Mouse (Mus musculus): ENCODE measurements at regions not wholly inside any gene's neighbourhood (a gene's known extent, or its start where the extent isn't known, plus 50 kb on each side); places are given as distances from the start of the nearest gene placed in this dataset.

DNA sequence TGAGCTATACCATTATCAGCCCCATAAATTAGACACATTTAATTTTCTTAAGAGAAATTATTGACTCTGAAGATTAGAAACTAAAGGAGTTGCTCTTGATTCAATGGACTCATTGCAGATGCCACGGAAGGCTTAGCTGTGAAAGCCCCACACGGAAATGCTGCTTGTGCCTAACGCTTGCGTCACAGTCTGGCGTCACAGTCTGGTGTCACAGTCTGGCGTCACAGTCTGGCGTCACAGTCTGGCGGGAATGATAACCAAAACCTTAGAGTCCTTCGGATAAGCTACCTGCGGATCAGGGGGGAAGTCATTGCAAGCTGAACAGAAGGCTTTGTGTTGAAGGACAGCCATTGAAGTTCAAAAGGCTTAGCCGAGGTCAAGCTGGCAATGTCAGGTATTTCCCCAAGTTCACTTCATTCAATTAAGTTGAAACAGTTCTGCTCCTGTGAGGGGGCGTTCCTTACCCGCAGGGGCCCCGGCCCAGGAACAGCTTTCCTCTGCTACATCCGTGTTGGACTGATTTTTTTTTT is 2246.7 kb downstream of the 4930444P10Rik start:
- no peak overlapping the region for H3K4me2 ChIP-seq (ENCODE audit: low read depth, severe bottlenecking)
- peak; percentile 52 for DNase-seq (ENCODE audit: low spot score)

DNA sequence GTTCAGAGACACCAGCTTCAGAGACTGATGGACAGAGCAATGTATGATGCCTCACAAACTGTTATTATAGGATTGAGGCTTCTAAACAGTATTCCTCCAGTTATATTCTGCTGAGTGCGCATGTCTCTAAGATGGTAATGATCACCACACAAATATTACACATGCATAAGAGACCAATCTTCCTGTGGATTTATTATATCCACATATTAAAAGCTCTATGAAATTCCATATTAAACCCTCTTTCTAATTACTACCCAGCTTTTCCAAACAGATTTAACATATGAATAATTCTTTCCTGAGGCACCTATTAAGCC is 2252.9 kb downstream of the 4930444P10Rik start:
- Histone ChIP-seq H3K9me3 (ENCODE audit: control insufficient read depth, low read length) (no peaks in the 10 kb centered on the region), H3K4me1 (ENCODE audit: control insufficient read depth, insufficient read depth, low read length) (0 out of 2 replicates have a peak, but pooled peaks cover under 1% of the 10 kb centered on the region), H3K27ac (replicated peaks; ENCODE audit: low read depth, low read length) (no peak overlapping the region), H3K9ac (ENCODE audit: low read length) (no peak overlapping the region), H3K4me2 (ENCODE audit: low read depth, severe bottlenecking) (no peak overlapping the region), H3K27me3 (ENCODE audit: control insufficient read depth, insufficient read depth, low read length) (no peaks in the 10 kb centered on the region), H3K4me3 (ENCODE audit: low read depth, low read length) (no peak overlapping the region), H3K36me3 (ENCODE audit: control insufficient read depth, insufficient read depth, low read length) (no peaks in the 10 kb centered on the region)
- DNase-seq (ENCODE audit: low spot score) (no peak), ATAC-seq (ENCODE audit: insufficient number of reproducible peaks, low FRiP score, low TSS enrichment, low read depth) (no peak)
- 93% methylated on average over 1 of the region's 1 CpGs for WGBS

More for the DNA sequence above, 2246.7 kb downstream of the 4930444P10Rik start:
- Histone ChIP-seq H3K27ac (replicated peaks; ENCODE audit: low read depth, low read length) (no peak overlapping the region), H3K4me1 (ENCODE audit: control insufficient read depth, insufficient read depth, low read length) (no peaks in the 10 kb centered on the region), H3K4me3 (ENCODE audit: low read depth, low read length) (no peak overlapping the region), H3K9me3 (ENCODE audit: control insufficient read depth, low read length) (no peaks in the 10 kb centered on the region), H3K36me3 (ENCODE audit: control insufficient read depth, insufficient read depth, low read length) (no peaks in the 10 kb centered on the region), H3K9ac (ENCODE audit: low read length) (no peak overlapping the region), H3K27me3 (ENCODE audit: control insufficient read depth, insufficient read depth, low read length) (no peaks in the 10 kb centered on the region)
- 48% methylated on average over 15 of the region's 15 CpGs for WGBS
- no peak for ATAC-seq (ENCODE audit: insufficient number of reproducible peaks, low FRiP score, low TSS enrichment, low read depth)

DNA sequence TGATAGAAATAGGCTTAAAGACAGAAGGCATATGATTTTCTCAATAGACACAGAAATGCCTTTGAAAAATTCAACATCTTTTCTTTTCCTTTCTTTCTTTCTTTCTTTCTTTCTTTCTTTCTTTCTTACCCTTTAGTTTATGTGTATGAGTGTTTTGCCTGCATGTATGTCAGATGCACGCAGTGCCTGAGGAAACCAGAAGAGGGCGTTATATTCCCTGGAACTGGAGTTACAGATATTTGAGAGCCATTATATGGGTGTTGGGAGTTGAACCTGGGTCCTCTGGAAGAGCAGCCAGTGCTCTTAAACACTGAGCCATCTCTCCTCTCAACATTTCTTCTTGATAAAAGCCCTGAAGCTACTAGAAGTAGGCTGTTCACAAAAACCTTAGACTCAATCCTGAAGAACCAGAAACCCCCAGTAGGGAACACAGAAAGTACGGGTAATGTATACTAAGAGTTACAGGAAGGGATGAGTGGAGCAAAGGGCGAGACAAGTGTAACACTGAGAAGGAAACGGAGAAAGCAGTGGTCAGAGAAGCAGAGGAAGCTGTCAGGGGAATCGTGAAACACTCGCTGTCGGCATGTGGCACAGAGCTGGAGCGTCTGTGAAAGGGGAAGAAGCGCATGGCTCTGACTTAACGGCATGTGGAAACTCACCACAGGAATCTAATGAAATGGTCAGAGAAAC is 2253.4 kb downstream of the 4930444P10Rik start:
- DNase-seq (ENCODE audit: low spot score) (no peak), ATAC-seq (ENCODE audit: insufficient number of reproducible peaks, low FRiP score, low TSS enrichment, low read depth) (no peak)
- Histone ChIP-seq H3K9me3 (ENCODE audit: control insufficient read depth, low read length) (no peaks in the 10 kb centered on the region), H3K4me1 (ENCODE audit: control insufficient read depth, insufficient read depth, low read length) (0 out of 2 replicates have a peak, but pooled peaks cover 6% of the 10 kb centered on the region), H3K4me3 (ENCODE audit: low read depth, low read length) (no peak overlapping the region), H3K9ac (ENCODE audit: low read length) (no peak overlapping the region), H3K27me3 (ENCODE audit: control insufficient read depth, insufficient read depth, low read length) (no peaks in the 10 kb centered on the region), H3K4me2 (ENCODE audit: low read depth, severe bottlenecking) (no peak overlapping the region), H3K27ac (replicated peaks; ENCODE audit: low read depth, low read length) (no peak overlapping the region), H3K36me3 (ENCODE audit: control insufficient read depth, insufficient read depth, low read length) (no peaks in the 10 kb centered on the region)
- WGBS = 58% methylated on average over 11 of the region's 11 CpGs

DNA sequence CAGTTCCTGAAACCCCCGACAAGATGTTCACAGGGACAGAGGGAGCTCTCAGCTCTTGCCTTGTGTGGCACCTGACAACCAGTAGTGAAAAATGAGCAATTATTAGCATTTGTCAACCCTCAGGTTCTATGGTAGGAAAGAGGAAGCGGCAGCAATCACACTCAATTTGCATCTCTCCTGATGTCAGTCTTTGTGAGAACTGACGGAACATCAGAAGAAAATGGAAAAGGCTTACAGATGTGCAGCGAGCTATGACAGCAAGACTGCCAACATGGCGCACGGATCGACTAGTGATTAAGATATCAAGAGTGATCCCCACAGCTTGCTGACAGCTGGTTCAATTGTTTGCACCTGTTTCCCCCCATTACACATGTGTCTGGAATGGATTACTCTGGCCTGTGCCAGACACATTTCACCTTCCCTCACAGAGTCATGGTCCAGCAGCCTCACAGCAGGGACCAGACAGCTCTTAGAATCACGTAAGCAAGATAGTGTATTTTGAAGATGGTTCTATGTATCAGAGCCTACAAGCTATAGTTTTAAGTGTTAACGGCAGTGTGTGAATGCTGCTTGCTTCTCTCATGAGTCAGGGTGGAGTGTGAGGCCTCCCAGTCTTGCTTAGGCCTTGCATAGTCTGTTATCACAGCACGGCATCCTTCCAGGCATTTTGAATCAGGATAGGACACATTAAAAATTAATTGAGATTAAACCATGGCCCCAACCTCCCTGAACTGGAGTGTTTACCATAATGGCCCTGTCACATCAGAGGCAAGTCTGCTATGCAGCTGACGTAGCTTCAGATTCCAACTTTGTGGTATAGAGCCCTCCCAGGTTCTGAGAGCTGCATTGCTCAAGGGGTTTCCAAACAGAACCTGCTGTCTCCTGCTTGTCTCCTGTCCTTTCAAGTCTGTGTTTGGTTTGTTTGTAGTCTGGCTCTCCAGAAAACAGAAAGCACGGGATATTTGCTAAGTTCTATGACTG is 2258.0 kb downstream of the 4930444P10Rik start:
- no peak overlapping the region for H3K9ac ChIP-seq (ENCODE audit: low read length)
- ATAC-seq (ENCODE audit: insufficient number of reproducible peaks, low FRiP score, low TSS enrichment, low read depth) (no peak), DNase-seq (ENCODE audit: low spot score) (peak; percentile 63)
- H3K36me3 ChIP-seq (ENCODE audit: control insufficient read depth, insufficient read depth, low read length) = no peaks in the 10 kb centered on the region
- no peak overlapping the region for H3K27ac ChIP-seq (replicated peaks; ENCODE audit: low read depth, low read length)
- H3K27me3 ChIP-seq (ENCODE audit: control insufficient read depth, insufficient read depth, low read length) = 0 out of 2 replicates have a peak, but pooled peaks cover 6% of the 10 kb centered on the region
- no peaks in the 10 kb centered on the region for H3K9me3 ChIP-seq (ENCODE audit: control insufficient read depth, low read length)
- H3K4me2 ChIP-seq (ENCODE audit: low read depth, severe bottlenecking) = no peak overlapping the region
- WGBS = 48% methylated on average over 12 of the region's 12 CpGs
- no peak overlapping the region for H3K4me3 ChIP-seq (ENCODE audit: low read depth, low read length)
- 0 out of 2 replicates have a peak, but pooled peaks cover 7% of the 10 kb centered on the region for H3K4me1 ChIP-seq (ENCODE audit: control insufficient read depth, insufficient read depth, low read length)

DNA sequence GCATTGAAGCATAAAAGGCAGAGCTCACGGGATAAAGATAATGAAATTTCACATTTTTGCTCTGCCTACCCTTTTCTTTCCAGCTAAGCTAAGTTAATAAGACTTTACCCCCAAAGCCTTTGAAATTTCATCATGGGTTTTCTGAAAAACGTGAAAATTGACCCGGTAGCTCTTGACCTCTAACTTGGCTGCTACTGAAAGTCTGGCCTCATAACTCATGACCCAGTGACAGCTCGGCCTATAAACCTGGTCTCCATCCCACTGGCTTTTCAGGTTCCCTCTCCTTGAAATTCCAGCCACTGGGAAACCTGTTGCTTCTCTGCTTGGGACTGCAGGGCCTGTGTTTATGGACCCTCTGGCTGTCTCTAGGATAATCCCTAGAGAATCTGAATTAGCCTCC is 2285.3 kb downstream of the 4930444P10Rik start:
- Histone ChIP-seq H3K27me3 (ENCODE audit: control insufficient read depth, insufficient read depth, low read length) (no peaks in the 10 kb centered on the region), H3K36me3 (ENCODE audit: control insufficient read depth, insufficient read depth, low read length) (no peaks in the 10 kb centered on the region), H3K4me1 (ENCODE audit: control insufficient read depth, insufficient read depth, low read length) (no peaks in the 10 kb centered on the region), H3K4me2 (ENCODE audit: low read depth, severe bottlenecking) (no peak overlapping the region), H3K9ac (ENCODE audit: low read length) (no peak overlapping the region), H3K4me3 (ENCODE audit: low read depth, low read length) (no peak overlapping the region), H3K9me3 (ENCODE audit: control insufficient read depth, low read length) (no peaks in the 10 kb centered on the region), H3K27ac (replicated peaks; ENCODE audit: low read depth, low read length) (no peak overlapping the region)
- whole genome bisulfite sequencing = 29% methylated on average over 4 of the region's 4 CpGs
- DNase-seq (ENCODE audit: low spot score) = peak; percentile 34
- 0 out of 2 replicates have a peak, but pooled peaks have one; percentile 21 for ATAC-seq (ENCODE audit: insufficient number of reproducible peaks, low FRiP score, low TSS enrichment, low read depth)

DNA sequence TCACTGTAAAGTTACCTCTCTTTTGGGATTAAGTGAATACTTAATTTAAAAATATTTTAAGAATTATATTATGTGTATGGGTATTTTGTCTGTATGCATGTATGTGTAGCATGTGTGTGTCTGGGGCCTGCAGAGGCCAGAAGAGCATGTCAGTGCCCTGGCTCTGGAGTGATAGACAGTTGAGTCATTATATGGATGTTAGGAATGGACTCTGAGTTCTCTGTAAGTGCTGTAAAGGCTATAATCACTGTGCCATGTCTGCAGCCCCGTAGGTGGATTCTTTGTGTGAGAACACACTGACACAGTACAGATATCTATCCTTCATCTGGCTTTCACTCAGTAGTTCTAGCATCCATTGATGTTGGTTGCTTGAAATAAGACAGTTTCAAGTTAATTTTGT is 2292.7 kb downstream of the 4930444P10Rik start:
- H3K9me3 ChIP-seq (ENCODE audit: control insufficient read depth, low read length) = no peaks in the 10 kb centered on the region
- no peak for DNase-seq (ENCODE audit: low spot score)
- WGBS = 78% methylated on average over 1 of the region's 1 CpGs
- no peaks in the 10 kb centered on the region for H3K27me3 ChIP-seq (ENCODE audit: control insufficient read depth, insufficient read depth, low read length)
- no peaks in the 10 kb centered on the region for H3K4me1 ChIP-seq (ENCODE audit: control insufficient read depth, insufficient read depth, low read length)
- no peaks in the 10 kb centered on the region for H3K36me3 ChIP-seq (ENCODE audit: control insufficient read depth, insufficient read depth, low read length)
- H3K4me3 ChIP-seq (ENCODE audit: low read depth, low read length) = no peak overlapping the region
- no peak overlapping the region for H3K9ac ChIP-seq (ENCODE audit: low read length)
- H3K4me2 ChIP-seq (ENCODE audit: low read depth, severe bottlenecking) = no peak overlapping the region
- no peak for ATAC-seq (ENCODE audit: insufficient number of reproducible peaks, low FRiP score, low TSS enrichment, low read depth)
- H3K27ac ChIP-seq (replicated peaks; ENCODE audit: low read depth, low read length) = no peak overlapping the region

DNA sequence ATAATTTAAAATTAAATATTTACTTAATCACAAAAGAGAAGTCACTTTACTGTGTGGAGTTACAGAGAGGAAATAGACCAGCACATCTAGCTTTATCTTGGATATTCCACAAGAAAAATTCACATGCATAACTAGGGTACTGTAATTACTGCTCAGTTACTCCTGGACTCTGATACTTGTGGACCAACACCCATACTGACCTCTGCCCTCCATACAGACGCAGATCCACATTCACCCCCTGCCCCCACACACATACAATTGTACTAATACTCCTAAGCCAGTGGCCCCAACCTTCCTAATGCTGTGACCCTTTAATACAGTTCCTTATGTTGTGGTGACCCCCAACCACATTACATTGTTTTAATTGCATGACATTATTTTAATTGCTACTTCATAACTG is 2294.3 kb downstream of the 4930444P10Rik start:
- H3K9me3 ChIP-seq (ENCODE audit: control insufficient read depth, low read length) = no peaks in the 10 kb centered on the region
- DNase-seq (ENCODE audit: low spot score) = no peak
- WGBS = 72% methylated on average over 1 of the region's 1 CpGs
- no peaks in the 10 kb centered on the region for H3K4me1 ChIP-seq (ENCODE audit: control insufficient read depth, insufficient read depth, low read length)
- no peak overlapping the region for H3K9ac ChIP-seq (ENCODE audit: low read length)
- H3K4me3 ChIP-seq (ENCODE audit: low read depth, low read length) = no peak overlapping the region
- H3K27me3 ChIP-seq (ENCODE audit: control insufficient read depth, insufficient read depth, low read length) = no peaks in the 10 kb centered on the region
- no peak overlapping the region for H3K27ac ChIP-seq (replicated peaks; ENCODE audit: low read depth, low read length)
- no peak for ATAC-seq (ENCODE audit: insufficient number of reproducible peaks, low FRiP score, low TSS enrichment, low read depth)
- H3K4me2 ChIP-seq (ENCODE audit: low read depth, severe bottlenecking) = no peak overlapping the region
- H3K36me3 ChIP-seq (ENCODE audit: control insufficient read depth, insufficient read depth, low read length) = no peaks in the 10 kb centered on the region

DNA sequence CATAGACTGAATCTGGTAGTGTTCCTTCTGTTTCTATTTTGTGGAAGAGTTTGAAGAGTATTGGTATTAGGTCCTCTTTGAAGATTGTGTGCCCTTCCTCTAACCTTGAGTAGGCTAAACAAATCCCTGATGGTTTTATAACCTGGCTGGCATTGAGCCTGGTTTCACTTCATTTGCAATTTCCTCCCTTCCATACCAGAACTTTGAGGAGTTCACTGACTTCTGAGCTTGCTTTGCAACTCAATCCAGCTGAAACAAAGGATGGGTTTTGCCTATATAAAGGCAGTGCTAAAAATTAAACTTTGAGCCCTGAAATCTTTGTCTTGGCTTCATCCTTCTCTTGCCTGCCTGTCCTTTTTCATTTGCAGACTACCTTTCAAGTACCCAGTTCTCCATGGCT is 2297.9 kb downstream of the 4930444P10Rik start:
- Histone ChIP-seq H3K4me3 (ENCODE audit: low read depth, low read length) (no peak overlapping the region), H3K36me3 (ENCODE audit: control insufficient read depth, insufficient read depth, low read length) (no peaks in the 10 kb centered on the region), H3K27ac (replicated peaks; ENCODE audit: low read depth, low read length) (no peak overlapping the region), H3K4me1 (ENCODE audit: control insufficient read depth, insufficient read depth, low read length) (no peaks in the 10 kb centered on the region), H3K9ac (ENCODE audit: low read length) (no peak overlapping the region), H3K27me3 (ENCODE audit: control insufficient read depth, insufficient read depth, low read length) (no peaks in the 10 kb centered on the region), H3K4me2 (ENCODE audit: low read depth, severe bottlenecking) (no peak overlapping the region), H3K9me3 (ENCODE audit: control insufficient read depth, low read length) (0 out of 2 replicates have a peak, but pooled peaks cover 2% of the 10 kb centered on the region)
- DNase-seq (ENCODE audit: low spot score) (no peak), ATAC-seq (ENCODE audit: insufficient number of reproducible peaks, low FRiP score, low TSS enrichment, low read depth) (no peak)
